Mouse (Mus musculus) heart, adult 2 months (tissue): ENCODE measurements at regions not wholly inside any gene's neighbourhood (a gene's known extent, or its start where the extent isn't known, plus 50 kb on each side); places are given as distances from the start of the nearest gene placed in this dataset.

Experiments
- CTCF ChIP-seq: fragments of 200-600 bp; IDR thresholded peaks from 2 replicates; pipeline ENCODE4 v1.8.1; 2022; ENCODE audit warnings: antibody characterized with exemption, mild to moderate bottlenecking, moderate library complexity
- EP300 ChIP-seq: fragments of 200-500 bp; IDR thresholded peaks from 2 replicates; pipeline ENCODE4 v1.6.1; 2011; ENCODE audit warnings: low read depth, low read length, control low read depth; ENCODE audit not compliant: insufficient read depth

- TF ChIP-seq CTCF (no peak), EP300 (no peak)
Measured at GRCm38 (mm10) chr2:162769711-162770428, 108.9 kb upstream of the Ptprt start.
